Mouse (Mus musculus) MEL (cell line): ENCODE measurements around the gene Paxx.

Experiments used
- CTCF ChIP-seq, 3 experiments: IDR thresholded peaks in 2 of 3; conservative IDR thresholded peaks in 1 of 3; 2 replicates each; pipeline ENCODE4 v1.5.1; 2011 to 2012; ENCODE audit warnings: low read length in 3 of 3, low read depth in 2 of 3, mild to moderate bottlenecking in 2 of 3, improper control_type of control experiment in 1 of 3, inconsistent platforms in 1 of 3, mixed read lengths in 1 of 3, moderate library complexity in 1 of 3; ENCODE audit not compliant: control insufficient read depth in 1 of 3, insufficient read depth in 1 of 3, poor library complexity in 1 of 3, severe bottlenecking in 1 of 3
- EP300 ChIP-seq, 2 experiments: IDR thresholded peaks; 2 replicates each; pipeline ENCODE4 v1.6.1; 2011; ENCODE audit warnings: improper control_type of control experiment in 2 of 2, low read length in 2 of 2, low read depth in 1 of 2, mild to moderate bottlenecking in 1 of 2
- GATA1 ChIP-seq: IDR thresholded peaks from 2 replicates; pipeline ENCODE4 v1.6.1; 2011; ENCODE audit warnings: low read depth, low read length, improper control_type of control experiment
- HCFC1 ChIP-seq: IDR thresholded peaks from 2 replicates; pipeline ENCODE4 v1.6.1; 2012; ENCODE audit warnings: low read depth, mild to moderate bottlenecking, inconsistent platforms, low read length, improper control_type of control experiment, moderate library complexity
- MXI1 ChIP-seq: IDR thresholded peaks from 2 replicates; pipeline ENCODE4 v1.6.1; 2011; ENCODE audit warnings: mild to moderate bottlenecking, low read depth, low read length, improper control_type of control experiment
- POLR2A ChIP-seq, 2 experiments: IDR thresholded peaks; 2 replicates each; pipeline ENCODE4 v1.6.1; 2011 to 2012; ENCODE audit warnings: low read length in 2 of 2, mild to moderate bottlenecking in 2 of 2, control low read depth in 1 of 2, improper control_type of control experiment in 1 of 2, low read depth in 1 of 2, moderate library complexity in 1 of 2; ENCODE audit not compliant: control insufficient read depth in 1 of 2, insufficient read depth in 1 of 2, poor library complexity in 1 of 2
- RAD21 ChIP-seq: IDR thresholded peaks from 2 replicates; pipeline ENCODE4 v1.6.1; 2011; ENCODE audit warnings: mild to moderate bottlenecking, low read depth, low read length, improper control_type of control experiment

DNA sequence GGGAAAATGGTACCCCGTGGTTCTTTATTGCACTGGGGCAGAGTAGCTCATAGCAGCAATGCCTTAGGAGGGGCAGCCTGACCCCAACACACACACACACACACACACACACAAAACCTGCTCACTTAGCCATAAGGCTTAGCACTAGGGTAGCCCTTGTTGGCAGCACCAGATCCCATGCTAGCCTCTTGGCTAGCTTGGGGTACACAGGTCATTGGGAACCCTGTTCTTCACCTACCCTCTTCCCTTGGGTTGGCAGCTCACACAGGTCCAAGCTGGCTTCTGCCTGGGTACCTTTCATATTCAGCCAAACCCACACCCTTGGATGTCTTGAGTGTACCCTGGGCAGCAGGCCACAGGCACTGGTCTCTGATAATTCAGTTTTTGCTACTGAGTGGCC lies 44.1 kb upstream of the Paxx start:
- no peak for TF ChIP-seq CTCF (IDR thresholded peaks at IDR 0.05 in 2 of 3, conservative IDR thresholded peaks at IDR 0.05 in 1 of 3; ENCODE audit: control insufficient read depth in 1 of 3, insufficient read depth in 1 of 3, low read depth in 2 of 3, low read length in 3 of 3, poor library complexity in 1 of 3, severe bottlenecking in 1 of 3)
- TF ChIP-seq GATA1, result no peak
- no peak for TF ChIP-seq MXI1
- no peak for TF ChIP-seq POLR2A (IDR thresholded peaks at IDR 0.05; ENCODE audit: control insufficient read depth in 1 of 2, insufficient read depth in 1 of 2, low read depth in 1 of 2, low read length in 2 of 2, poor library complexity in 1 of 2)
- no peak for TF ChIP-seq RAD21
- no peak for TF ChIP-seq EP300 (IDR thresholded peaks at IDR 0.05; ENCODE audit: low read depth in 1 of 2, low read length in 2 of 2)
- TF ChIP-seq HCFC1, result no peak
